Mouse (Mus musculus) ES-CJ7 (cell line): ENCODE results near the gene Txn2.

Experiments used
- DNase-seq: peaks from one replicate; pipeline ENCODE4 v3.0.0; 2011; ENCODE audit warnings: low read depth, low spot score

Txn2 gene

GRCm38 (mm10) chr15:77907646-77908518, 20.9 kb downstream of the Txn2 start:
- DNase-seq, result no peak

GRCm38 (mm10) chr15:77906545-77906944, 22.3 kb downstream of the Txn2 start:
- no peak for DNase-seq

GRCm38 (mm10) chr15:77906081-77906480, 22.7 kb downstream of the Txn2 start:
- no peak for DNase-seq

GRCm38 (mm10) chr15:77905275-77905970, 23.4 kb downstream of the Txn2 start:
- peak; percentile 93 for DNase-seq

GRCm38 (mm10) chr15:77904363-77904892, 24.4 kb downstream of the Txn2 start:
- DNase-seq, result peak; percentile 66

GRCm38 (mm10) chr15:77903176-77903575, 25.6 kb downstream of the Txn2 start:
- no peak for DNase-seq

- no peak for DNase-seq
Observed at GRCm38 (mm10) chr15:77894926-77895325, 33.9 kb downstream of the Txn2 start.

GRCm38 (mm10) chr15:77893292-77893691, 35.5 kb downstream of the Txn2 start:
- no peak for DNase-seq

GRCm38 (mm10) chr15:77892420-77892819, 36.4 kb downstream of the Txn2 start:
- no peak for DNase-seq

GRCm38 (mm10) chr15:77891766-77892165, 37.0 kb downstream of the Txn2 start:
- DNase-seq, result no peak

- DNase-seq, result no peak
Observed at GRCm38 (mm10) chr15:77889761-77890422, 38.9 kb downstream of the Txn2 start.

GRCm38 (mm10) chr15:77888286-77888685, 40.5 kb downstream of the Txn2 start:
- DNase-seq, result peak; percentile 76

- DNase-seq, result no peak
Observed at GRCm38 (mm10) chr15:77887093-77887488, 41.7 kb downstream of the Txn2 start.

- no peak for DNase-seq
Observed at GRCm38 (mm10) chr15:77886369-77887092, 42.3 kb downstream of the Txn2 start.

- DNase-seq, result no peak
Observed at GRCm38 (mm10) chr15:77885945-77886344, 42.9 kb downstream of the Txn2 start.

GRCm38 (mm10) chr15:77885159-77885558, 43.6 kb downstream of the Txn2 start:
- no peak for DNase-seq

GRCm38 (mm10) chr15:77883697-77884010, 45.2 kb downstream of the Txn2 start:
- no peak for DNase-seq

- DNase-seq, result peak; percentile 52
Observed at GRCm38 (mm10) chr15:77882797-77883696, 45.8 kb downstream of the Txn2 start.

GRCm38 (mm10) chr15:77882297-77882696, 46.5 kb downstream of the Txn2 start:
- DNase-seq, result no peak

GRCm38 (mm10) chr15:77881698-77882097, 47.1 kb downstream of the Txn2 start:
- no peak for DNase-seq
